Mouse (Mus musculus) olfactory bulb, adult 2 months (tissue): Measurements from ENCODE around the gene Fscn3.

ENCODE experiments used
- CTCF ChIP-seq: fragments of 200-500 bp; IDR thresholded peaks from 2 replicates; pipeline ENCODE4 v1.5.1; 2012; ENCODE audit warnings: low read depth, mild to moderate bottlenecking, low read length, moderate library complexity; ENCODE audit not compliant: insufficient read depth
- POLR2A ChIP-seq: fragments of 200-500 bp; IDR thresholded peaks from 2 replicates; pipeline ENCODE4 v1.6.1; 2012; ENCODE audit warnings: mild to moderate bottlenecking, low read depth, low read length, moderate library complexity; ENCODE audit not compliant: insufficient read depth

GRCm38 (mm10) chr6:28431538-28431855 lies 3.9 kb downstream of the Fscn3 start:
- TF ChIP-seq CTCF = no peak
- TF ChIP-seq POLR2A = no peak
